Mouse (Mus musculus): ENCODE results near the gene Mak.

- TF ChIP-seq CTCF (IDR thresholded peaks at IDR 0.05; ENCODE audit: low read depth), result no peak
- no peak for TF ChIP-seq EP300 (IDR thresholded peaks at IDR 0.05; ENCODE audit: low read depth)
These were observed 32.2 kb downstream of the Mak start for GRCm38 (mm10) chr13:41047280-41047679.

Data from liver, embryonic 14.5 days (tissue).